Mouse (Mus musculus): Measurements from ENCODE around the gene Wdfy1.

Gene Wdfy1

DNA sequence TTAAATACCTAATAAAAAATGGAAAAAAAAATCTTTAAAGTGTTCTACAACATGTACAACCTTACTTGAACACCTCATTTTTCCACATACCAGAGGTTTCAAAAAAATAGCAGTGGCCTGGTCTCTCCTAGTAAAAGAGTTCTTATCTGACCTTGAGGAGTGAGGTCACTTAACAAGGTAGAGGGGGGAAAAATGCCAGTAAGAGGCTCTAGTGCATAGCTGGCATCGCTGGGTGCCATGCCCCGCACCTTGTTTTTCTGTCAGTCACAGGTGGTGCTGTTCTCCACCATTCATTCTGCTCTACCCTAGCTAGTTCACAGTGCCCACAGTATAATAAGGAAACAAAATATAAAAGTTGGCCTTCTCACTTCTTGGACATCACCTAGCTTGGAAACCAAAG is 121.0 kb downstream of the Wdfy1 start:
- DNase-seq (ENCODE audit: low spot score), result no peak
